ENCODE assay signal across 8 mouse cellular contexts in genomic region chr7:49132851-49133351, GRCm38 (mm10).
DNase-seq lines count a peak whose midpoint lies in the region; ATAC-seq and TF ChIP-seq lines count a peak whose summit lies in the region.

No protein-coding gene starts in this region.

- H3K9me3 ChIP-seq in hindbrain, embryonic 11.5 days (ENCODE audit: control insufficient read depth, low read length) = no peaks in the 10 kb centered on the region

- H3K27ac ChIP-seq in hindbrain, embryonic 11.5 days (ENCODE audit: low read depth, low read length) = no peak overlapping the region

- in situ Hi-C loops in Patski (cut with MboI; ENCODE audit: low pct_unique_long_range_greater_than_20kb) = loop anchor here (5.0 to 25.0 kb wide), 2 partner anchors 139 to 454 kb away; no protein-coding TSS in a partner anchor

- CTCF ChIA-PET in Patski (lab: Charles Lee) = interaction anchor here (0.6 to 3.1 kb wide), 18 partner anchors 8 to 323 kb away, joined by 3 to 28 read pairs (median 3); no protein-coding TSS in a partner anchor

- no peak overlapping the region for H3K4me3 ChIP-seq in hindbrain, embryonic 11.5 days (ENCODE audit: low read depth, low read length)

- no peaks in the 10 kb centered on the region for H3K4me1 ChIP-seq in hindbrain, embryonic 11.5 days (replicated peaks; ENCODE audit: control insufficient read depth, insufficient read depth, low read length)

- peak; percentile 45 for ATAC-seq in Patski
- peak; percentile 65 for ATAC-seq in hindbrain, embryonic 11.5 days (ENCODE audit: low FRiP score)

- POLR2A ChIA-PET in Patski (lab: Charles Lee) = interaction anchor here (0.8 to 2.4 kb wide), 4 partner anchors 115 to 140 kb away, joined by 3 to 13 read pairs (median 3); no protein-coding TSS in a partner anchor

- TF ChIP-seq CTCF in Patski (IDR thresholded peaks at IDR 0.05) = peak; percentile 80

- 46% methylated on average over 10 of the region's 10 CpGs for WGBS in hindbrain, embryonic 11.5 days

- H3K36me3 ChIP-seq in hindbrain, embryonic 11.5 days (ENCODE audit: control insufficient read depth, insufficient read depth, low read length) = no peaks in the 10 kb centered on the region

- no peaks in the 10 kb centered on the region for H3K27me3 ChIP-seq in Patski
- no peaks in the 10 kb centered on the region for H3K27me3 ChIP-seq in hindbrain, embryonic 11.5 days (ENCODE audit: control insufficient read depth, insufficient read depth, low read length)

- H3K4me2 ChIP-seq in hindbrain, embryonic 11.5 days (replicated peaks; ENCODE audit: low read depth, low read length) = no peak overlapping the region

- DNase-seq in Patski (ENCODE audit: low read depth, low spot score) = no peak
- DNase-seq in cerebellum, adult 9-11 months = peak; percentile 81
- peak; percentile 89 to 96 for DNase-seq in frontal cortex, adult 2 months (ENCODE audit: extremely low spot score in 1 of 2, low spot score in 1 of 2)
- DNase-seq in hindbrain, embryonic 11.5 days (ENCODE audit: low spot score) = peak; percentile 87
- DNase-seq in layer of hippocampus, adult 9-10 months (ENCODE audit: low spot score) = peak; percentile 84
- peak; percentile 88 for DNase-seq in lung, postnatal 10 days
- peak; percentile 93 for DNase-seq in retina, embryonic 14.5 days (ENCODE audit: low spot score)
- DNase-seq in thymus, postnatal 4 days = peak; percentile 72

- H3K9ac ChIP-seq in hindbrain, embryonic 11.5 days (ENCODE audit: low read depth, low read length) = no peak overlapping the region
